Mouse (Mus musculus) liver, embryonic 16.5 days (tissue): ENCODE results near the gene Exosc1. TPM values are rescaled to one million over a fixed set of nuclear protein-coding genes. Genes with fewer than 3 reads are reported as not detected.
A peak's percentile ranks its signal among the peaks of the same experiment; 100 is the strongest.

Experiments used
- ATAC-seq: fragments of 200-750 bp; cut with Nextera tagmentation; 2 replicates; pipeline ENCODE4 v1.8.0; 2017; ENCODE audit warnings: low read depth, mild to moderate bottlenecking, moderate number of reproducible peaks, moderate library complexity
- H3K27ac ChIP-seq: fragments of 300-500 bp; sonication (generic); 2 replicates; pipeline ENCODE4 v1.5.1; 2014; ENCODE audit warnings: mild to moderate bottlenecking, low read length
- H3K27me3 ChIP-seq: fragments of 300-500 bp; sonication (generic); 2 replicates; pipeline ENCODE4 v1.6.1; 2014; ENCODE audit warnings: low read depth, low read length, mixed read lengths; ENCODE audit not compliant: control insufficient read depth, insufficient read depth
- H3K36me3 ChIP-seq: fragments of 300-500 bp; sonication (generic); 2 replicates; pipeline ENCODE4 v1.6.1; 2014; ENCODE audit warnings: mild to moderate bottlenecking; ENCODE audit not compliant: control insufficient read depth, insufficient read depth
- H3K4me1 ChIP-seq: fragments of 300-500 bp; sonication (generic); 2 replicates; pipeline ENCODE4 v1.6.1; 2014; ENCODE audit warnings: low read depth, low read length, mixed read lengths; ENCODE audit not compliant: control insufficient read depth
- H3K4me2 ChIP-seq: fragments of 300-500 bp; sonication (generic); 2 replicates; pipeline ENCODE4 v1.6.1; 2014; ENCODE audit warnings: low read depth, low read length, mixed read lengths
- H3K4me3 ChIP-seq: fragments of 300-500 bp; sonication (generic); 2 replicates; pipeline ENCODE4 v1.5.1; 2014; ENCODE audit warnings: low read depth, mild to moderate bottlenecking, low read length
- H3K9ac ChIP-seq: fragments of 300-500 bp; sonication (generic); 2 replicates; pipeline ENCODE4 v1.6.1; 2014; ENCODE audit warnings: low read depth, low read length
- H3K9me3 ChIP-seq: fragments of 300-500 bp; sonication (generic); replicated peaks from 2 replicates; pipeline ENCODE4 v1.6.1; 2016; ENCODE audit warnings: low read length; ENCODE audit not compliant: control insufficient read depth
- WGBS: fragments of 180-500 bp; shearing (Covaris S2); extraction: QIAGEN DNeasy Blood & Tissue Kit; methylation state at CpG from one replicate; pipeline ENCODE4 v1.1.7; 2014; ENCODE audit not compliant: insufficient replicate concordance; 5-methylcytosine and 5-hydroxymethylcytosine counted together
- polyA plus RNA-seq: library from polyadenylated mRNA; unstranded; fragments of >200 nt; fragmentation: Nextera tagmentation; extraction: Ambion mirVana; gene quantifications from 2 replicates; pipeline ENCODE4 v1.2.1, GENCODE M21; 2015

The Exosc1 gene
- polyA plus RNA-seq, 1 experiment from 2014 or later = 25.4 TPM

GRCm38 (mm10) chr19:41969618-41970017, 36.4 kb upstream of the Exosc1 start:
- no peaks in the 10 kb centered on the region for H3K27me3 ChIP-seq
- H3K36me3 ChIP-seq = peaks cover 17% of the 10 kb centered on the region
- no peak overlapping the region for H3K4me2 ChIP-seq
- H3K4me1 ChIP-seq = no peaks in the 10 kb centered on the region; the same call in 1 of the 2 replicates
- ATAC-seq = no peak
- H3K9me3 ChIP-seq = no peaks in the 10 kb centered on the region
- H3K27ac ChIP-seq = no peak overlapping the region
- no peak overlapping the region for H3K4me3 ChIP-seq
- 88% methylated on average over 7 of the region's 7 CpGs for WGBS
- no peak overlapping the region for H3K9ac ChIP-seq

DNA sequence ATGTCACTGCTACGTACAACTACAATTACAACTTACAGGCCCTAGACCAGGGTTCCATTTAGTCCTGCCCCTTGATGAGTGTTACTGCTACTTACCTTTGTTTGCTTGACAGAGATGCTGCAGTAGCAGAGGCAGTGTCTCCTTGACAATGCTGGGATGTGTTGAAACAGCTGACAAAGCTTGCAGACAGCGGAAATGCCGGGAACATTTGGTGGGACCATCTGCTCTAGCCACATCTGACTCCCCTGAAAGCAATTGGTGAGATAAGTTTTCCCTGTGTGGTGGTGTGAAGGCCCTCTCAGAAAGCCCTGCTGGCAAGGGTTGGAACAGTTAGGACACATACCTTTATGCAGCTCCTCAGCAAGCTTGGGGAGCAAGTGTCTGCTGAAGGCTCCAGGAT, 20.4 kb upstream of the Exosc1 start:
- Histone ChIP-seq H3K27me3 (no peaks in the 10 kb centered on the region), H3K9ac (no peak overlapping the region), H3K9me3 (no peaks in the 10 kb centered on the region), H3K27ac (no peak overlapping the region), H3K4me1 (no peaks in the 10 kb centered on the region), H3K36me3 (peaks cover 39% of the 10 kb centered on the region), H3K4me2 (no peak overlapping the region), H3K4me3 (no peak overlapping the region)
- ATAC-seq = no peak
- 87% methylated on average over 3 of the region's 3 CpGs for WGBS

DNA sequence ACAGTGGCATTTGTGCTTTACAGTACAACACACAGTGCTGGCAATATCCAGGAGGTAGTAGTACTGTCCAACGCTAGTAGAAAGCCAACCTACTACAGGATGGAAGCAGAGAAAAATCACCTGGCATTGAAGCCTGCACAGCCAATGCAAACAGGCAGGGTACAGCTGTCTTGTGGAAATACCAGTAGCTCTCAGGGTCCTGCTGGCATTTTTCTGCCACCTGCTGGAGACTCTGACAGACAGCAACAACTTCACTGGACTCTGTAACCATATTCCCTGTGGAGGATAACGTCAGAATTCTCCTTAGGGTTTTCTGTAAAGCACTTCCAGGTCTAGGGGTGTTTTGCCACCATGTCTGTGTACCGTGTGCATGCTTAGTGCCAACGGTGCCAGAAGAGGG, 19.1 kb upstream of the Exosc1 start:
- no peaks in the 10 kb centered on the region for H3K9me3 ChIP-seq
- H3K4me1 ChIP-seq = no peaks in the 10 kb centered on the region
- H3K36me3 ChIP-seq = peaks cover 45% of the 10 kb centered on the region
- H3K27ac ChIP-seq = no peak overlapping the region
- 71% methylated on average over 4 of the region's 4 CpGs for WGBS
- H3K9ac ChIP-seq = no peak overlapping the region
- no peak overlapping the region for H3K4me3 ChIP-seq
- no peak overlapping the region for H3K4me2 ChIP-seq
- H3K27me3 ChIP-seq = no peaks in the 10 kb centered on the region
- ATAC-seq = no peak

- Histone ChIP-seq H3K9ac (no peak overlapping the region), H3K27ac (no peak overlapping the region), H3K36me3 (peaks cover 66% of the 10 kb centered on the region), H3K4me3 (no peak overlapping the region), H3K4me2 (no peak overlapping the region), H3K27me3 (no peaks in the 10 kb centered on the region), H3K9me3 (no peaks in the 10 kb centered on the region), H3K4me1 (no peaks in the 10 kb centered on the region)
- no peak for ATAC-seq
- 72% methylated on average over 7 of the region's 7 CpGs for WGBS
Observed at GRCm38 (mm10) chr19:41943841-41944240, 10.6 kb upstream of the Exosc1 start.

DNA sequence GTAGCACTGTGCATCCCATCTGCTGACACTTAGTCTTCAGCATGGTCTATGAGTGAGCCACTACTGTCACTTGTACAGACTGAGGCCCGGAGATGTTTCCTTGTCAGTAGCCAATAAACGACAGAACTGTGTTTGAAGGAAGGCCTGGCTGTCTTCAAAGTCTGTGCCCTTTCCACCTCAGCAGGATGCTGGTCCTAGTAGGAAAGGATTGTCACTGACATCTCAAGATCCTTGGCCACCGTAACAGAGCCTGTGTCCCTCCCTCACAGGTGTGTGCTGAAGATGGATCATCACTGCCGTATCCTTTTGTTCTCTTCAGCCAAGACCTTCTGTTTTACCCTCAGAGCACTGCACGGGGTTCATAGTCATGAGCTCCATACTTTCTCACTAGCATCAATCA, 5.3 kb upstream of the Exosc1 start:
- no peak overlapping the region for H3K9ac ChIP-seq
- no peak overlapping the region for H3K4me2 ChIP-seq
- H3K4me3 ChIP-seq = no peak overlapping the region
- ATAC-seq = no peak
- no peaks in the 10 kb centered on the region for H3K27me3 ChIP-seq
- peaks cover 35% of the 10 kb centered on the region for H3K36me3 ChIP-seq
- no peaks in the 10 kb centered on the region for H3K9me3 ChIP-seq
- peaks cover 9% of the 10 kb centered on the region for H3K4me1 ChIP-seq
- WGBS = 84% methylated on average over 5 of the region's 5 CpGs
- no peak overlapping the region for H3K27ac ChIP-seq

GRCm38 (mm10) chr19:41935921-41936320, 2.7 kb upstream of the Exosc1 start:
- Histone ChIP-seq H3K36me3 (peaks cover 16% of the 10 kb centered on the region), H3K27me3 (no peaks in the 10 kb centered on the region), H3K27ac (no peak overlapping the region), H3K9ac (no peak overlapping the region), H3K4me3 (no peak overlapping the region), H3K9me3 (no peaks in the 10 kb centered on the region), H3K4me2 (no peak overlapping the region), H3K4me1 (peaks cover 18% of the 10 kb centered on the region)
- 81% methylated on average over 1 of the region's 1 CpGs for WGBS
- no peak for ATAC-seq

- no peaks in the 10 kb centered on the region for H3K9me3 ChIP-seq
- H3K9ac ChIP-seq = peak overlapping the region; percentile 85
- peak overlapping the region; percentile 82 for H3K4me3 ChIP-seq
- 22% methylated on average over 6 of the region's 6 CpGs for whole genome bisulfite sequencing
- no peak for ATAC-seq
- peak overlapping the region; percentile 75 for H3K4me2 ChIP-seq
- no peaks in the 10 kb centered on the region for H3K27me3 ChIP-seq
- H3K27ac ChIP-seq = no peak overlapping the region
- H3K4me1 ChIP-seq = peaks cover 18% of the 10 kb centered on the region
- peaks cover 10% of the 10 kb centered on the region for H3K36me3 ChIP-seq
Observed at GRCm38 (mm10) chr19:41934124-41934523, 901 bp upstream of the Exosc1 start.

DNA sequence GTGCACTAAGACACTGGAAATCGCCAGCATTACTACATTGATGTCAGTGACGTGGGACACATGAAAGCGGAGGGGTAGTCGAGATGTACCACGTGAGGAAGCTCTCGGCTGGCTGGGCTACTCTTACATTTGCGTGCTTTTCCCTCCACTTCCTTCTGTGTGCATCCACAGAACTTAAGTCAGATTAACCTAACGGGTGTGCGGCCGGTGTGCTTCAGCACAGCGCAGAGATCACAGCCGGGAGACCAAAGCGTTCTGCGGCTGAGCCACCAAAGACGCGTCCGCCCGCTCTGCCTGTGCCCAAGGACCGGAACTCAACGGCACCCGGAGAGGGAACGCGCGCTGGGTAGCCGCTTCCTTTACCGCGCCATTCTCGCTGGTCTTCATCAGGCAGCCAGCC, 537 bp downstream of the Exosc1 start:
- Histone ChIP-seq H3K4me1 (peaks cover 18% of the 10 kb centered on the region), H3K27ac (peak overlapping the region; percentile 66), H3K27me3 (no peaks in the 10 kb centered on the region), H3K36me3 (peaks cover 5% of the 10 kb centered on the region; the same call in 1 of the 2 replicates), H3K9me3 (no peaks in the 10 kb centered on the region), H3K4me2 (peak overlapping the region; percentile 93), H3K4me3 (peak overlapping the region; percentile 82), H3K9ac (peak overlapping the region; percentile 85)
- under 1% methylated on average over 28 of the region's 28 CpGs for WGBS
- ATAC-seq = no peak

DNA sequence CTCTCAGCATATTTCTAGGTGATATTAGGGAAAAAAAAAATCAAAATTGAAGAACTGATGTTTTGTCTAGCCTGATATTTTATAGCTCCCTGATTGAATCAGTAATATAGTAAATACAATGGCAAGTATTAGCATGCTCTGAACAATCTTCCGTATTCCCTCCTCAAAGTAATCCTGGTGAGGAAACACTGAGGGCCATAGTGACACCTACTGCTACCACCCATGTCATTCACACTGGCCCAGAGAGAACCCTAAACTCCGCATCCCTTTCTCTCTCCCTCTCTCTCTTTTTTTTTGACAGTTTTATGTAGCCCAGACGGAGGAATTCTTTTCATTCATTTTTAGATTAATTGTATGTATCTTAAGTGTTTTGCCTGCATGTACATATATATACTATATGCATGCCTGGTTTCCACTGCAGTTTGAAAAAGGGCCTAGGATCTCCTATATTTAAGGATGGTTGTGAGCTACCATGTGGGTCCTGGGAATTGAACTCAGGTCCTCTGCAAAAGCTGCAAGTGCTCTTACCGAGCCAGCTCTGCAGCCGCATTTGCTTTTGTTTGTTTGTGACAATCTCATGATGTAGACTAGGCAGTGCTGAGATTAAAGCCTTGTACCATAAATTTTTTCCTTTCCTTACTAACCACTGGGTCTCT, 12.7 kb downstream of the Exosc1 start:
- Histone ChIP-seq H3K9me3 (no peaks in the 10 kb centered on the region), H3K36me3 (peaks cover 31% of the 10 kb centered on the region), H3K4me1 (no peaks in the 10 kb centered on the region), H3K27me3 (no peaks in the 10 kb centered on the region), H3K27ac (no peak overlapping the region), H3K9ac (no peak overlapping the region), H3K4me3 (no peak overlapping the region), H3K4me2 (no peak overlapping the region)
- no peak for ATAC-seq
- WGBS = 70% methylated on average over 5 of the region's 5 CpGs
